8 mouse cellular contexts compared by ENCODE assay signal in genomic region chr1:179582021-179582433, GRCm38 (mm10). TPM values are rescaled to one million over a fixed set of nuclear protein-coding genes. Genes with fewer than 3 reads are reported as not detected.
DNase-seq lines count a peak whose midpoint lies in the region; ATAC-seq and TF ChIP-seq lines count a peak whose summit lies in the region.

No protein-coding gene starts in this region.

- no peaks in the 10 kb centered on the region for H3K36me3 ChIP-seq in lung, postnatal 0 days (ENCODE audit: insufficient read depth, low read length)
- no peaks in the 10 kb centered on the region; the same call in 1 of the 2 replicates for H3K36me3 ChIP-seq in heart, embryonic 11.5 days (ENCODE audit: control insufficient read depth, insufficient read depth, low read length)
- peaks cover 3% of the 10 kb centered on the region; the same call in 1 of the 2 replicates for H3K36me3 ChIP-seq in kidney, embryonic 16.5 days (ENCODE audit: insufficient read depth, low read length)
- peaks cover 17% of the 10 kb centered on the region for H3K36me3 ChIP-seq in hindbrain, embryonic 13.5 days

- no peaks in the 10 kb centered on the region for H3K27me3 ChIP-seq in lung, postnatal 0 days (replicated peaks; ENCODE audit: insufficient read depth, low read length)
- no peaks in the 10 kb centered on the region for H3K27me3 ChIP-seq in heart, embryonic 11.5 days (ENCODE audit: control insufficient read depth, insufficient read depth, low read length)
- H3K27me3 ChIP-seq in kidney, embryonic 16.5 days (ENCODE audit: insufficient read depth, low read length), result no peaks in the 10 kb centered on the region
- H3K27me3 ChIP-seq in hindbrain, embryonic 13.5 days, result no peaks in the 10 kb centered on the region

- H3K27ac ChIP-seq in lung, postnatal 0 days (ENCODE audit: low read length), result no peak overlapping the region
- peak overlapping the region; percentile 7; the same call in 1 of the 2 replicates for H3K27ac ChIP-seq in heart, embryonic 11.5 days (ENCODE audit: low read depth, low read length)
- peak overlapping the region; percentile 7 for H3K27ac ChIP-seq in kidney, embryonic 16.5 days (ENCODE audit: low read length)
- no peak overlapping the region for H3K27ac ChIP-seq in hindbrain, embryonic 13.5 days

- no peaks in the 10 kb centered on the region for H3K4me1 ChIP-seq in lung, postnatal 0 days (ENCODE audit: insufficient read depth, low read depth, low read length)
- peaks cover 15% of the 10 kb centered on the region for H3K4me1 ChIP-seq in lung, adult 2 months (ENCODE audit: control insufficient read depth, insufficient read depth, low read length)
- H3K4me1 ChIP-seq in heart, embryonic 11.5 days (ENCODE audit: control insufficient read depth, insufficient read depth, low read length), result peaks cover 25% of the 10 kb centered on the region
- peaks cover 24% of the 10 kb centered on the region for H3K4me1 ChIP-seq in kidney, embryonic 16.5 days (ENCODE audit: insufficient read depth, low read length)
- H3K4me1 ChIP-seq in hindbrain, embryonic 13.5 days (replicated peaks), result peaks cover 14% of the 10 kb centered on the region; the same call in 1 of the 2 replicates

- no peak overlapping the region for H3K4me3 ChIP-seq in lung, postnatal 0 days (ENCODE audit: low read depth, low read length)
- no peak overlapping the region for H3K4me3 ChIP-seq in lung, adult 2 months (replicated peaks; ENCODE audit: extremely low read depth, low read depth, low read length)
- H3K4me3 ChIP-seq in heart, embryonic 11.5 days (ENCODE audit: low read depth, low read length), result no peak overlapping the region
- H3K4me3 ChIP-seq in kidney, embryonic 16.5 days (ENCODE audit: low read length), result peak overlapping the region; percentile 12; the same call in 1 of the 2 replicates
- no peak overlapping the region for H3K4me3 ChIP-seq in hindbrain, embryonic 13.5 days

- TF ChIP-seq POLR2A in lung, adult 2 months (IDR thresholded peaks at IDR 0.05; ENCODE audit: borderline replicate concordance, extremely low read depth, low read depth, low read length), result no peak

- WGBS in lung, postnatal 0 days, result 47% methylated on average over 6 of the region's 6 CpGs
- WGBS in lung, adult 2 months, result 27% methylated on average over 6 of the region's 6 CpGs
- 33% methylated on average over 6 of the region's 6 CpGs for WGBS in heart, embryonic 11.5 days (ENCODE audit: insufficient replicate concordance)
- 18% methylated on average over 6 of the region's 6 CpGs for whole genome bisulfite sequencing in kidney, embryonic 16.5 days
- 62% methylated on average over 6 of the region's 6 CpGs for WGBS in hindbrain, embryonic 13.5 days

- no peak for TF ChIP-seq EP300 in lung, postnatal 0 days (IDR thresholded peaks at IDR 0.05)

- ATAC-seq in lung, postnatal 0 days, result peak; percentile 37; the same call in 1 of the 2 replicates
- ATAC-seq in heart, embryonic 11.5 days (replicated peaks; ENCODE audit: insufficient number of reproducible peaks, low FRiP score, low TSS enrichment), result no peak
- peak; percentile 73; the same call in 1 of the 2 replicates for ATAC-seq in kidney, embryonic 16.5 days (ENCODE audit: low FRiP score, low TSS enrichment)
- peak; percentile 67 for ATAC-seq in megakaryocyte-erythroid progenitor cell, adult 5-6 weeks (replicated peaks; ENCODE audit: low FRiP score, low TSS enrichment, poor library complexity, severe bottlenecking)
- ATAC-seq in hindbrain, embryonic 13.5 days (ENCODE audit: low FRiP score), result no peak

- no peak overlapping the region for H3K9ac ChIP-seq in lung, postnatal 0 days (replicated peaks; ENCODE audit: low read depth)
- no peak overlapping the region for H3K9ac ChIP-seq in heart, embryonic 11.5 days (ENCODE audit: low read depth, low read length)
- no peak overlapping the region for H3K9ac ChIP-seq in kidney, embryonic 16.5 days (replicated peaks; ENCODE audit: low read length)
- no peak overlapping the region for H3K9ac ChIP-seq in hindbrain, embryonic 13.5 days

- no peaks in the 10 kb centered on the region for H3K9me3 ChIP-seq in lung, postnatal 0 days (ENCODE audit: low read length)
- H3K9me3 ChIP-seq in heart, embryonic 11.5 days (replicated peaks; ENCODE audit: control insufficient read depth, low read length), result no peaks in the 10 kb centered on the region
- no peaks in the 10 kb centered on the region for H3K9me3 ChIP-seq in kidney, embryonic 16.5 days (ENCODE audit: low read length)
- H3K9me3 ChIP-seq in hindbrain, embryonic 13.5 days, result no peaks in the 10 kb centered on the region

- peak overlapping the region; percentile 6; the same call in 1 of the 2 replicates for H3K4me2 ChIP-seq in lung, postnatal 0 days (replicated peaks; ENCODE audit: low read depth, low read length)
- H3K4me2 ChIP-seq in heart, embryonic 11.5 days, result peak overlapping the region; percentile 14; the same call in 1 of the 2 replicates
- H3K4me2 ChIP-seq in kidney, embryonic 16.5 days (replicated peaks; ENCODE audit: low read depth, low read length), result peak overlapping the region; percentile 22; the same call in 1 of the 2 replicates
- no peak overlapping the region for H3K4me2 ChIP-seq in hindbrain, embryonic 13.5 days

- TF ChIP-seq CTCF in lung, postnatal 0 days (IDR thresholded peaks at IDR 0.05), result no peak
- TF ChIP-seq CTCF in lung, adult 2 months (IDR thresholded peaks at IDR 0.05; ENCODE audit: insufficient read depth, low read length), result no peak

- DNase-seq in lung, postnatal 0 days (ENCODE audit: low spot score), result no peak
- no peak for DNase-seq in lung, adult 2 months
- DNase-seq in adrenal gland, adult (ENCODE audit: inconsistent age in 2 of 2, low spot score in 1 of 2), result no peak
- no peak for DNase-seq in spleen, adult 12 weeks (ENCODE audit: low spot score)

RNA-seq across cellular contexts. Expression of gene Cnst, which starts 35.9 kb away (rescaled TPM):
- 13.8 and 16.8 TPM in 2 replicates for polyA plus RNA-seq in lung, postnatal 0 days (2015; fragmentation: Nextera tagmentation; extraction: Ambion mirVana)
- 16.2 and 22.5 TPM in 2 replicates for polyA plus RNA-seq in lung, adult 2 months (2012; rRNA removed)
- 13.2 and 17.1 TPM in 2 replicates for polyA plus RNA-seq in heart, embryonic 11.5 days (2014; fragmentation: Nextera tagmentation; extraction: Ambion mirVana)
- polyA plus RNA-seq in kidney, embryonic 16.5 days (2015; fragmentation: Nextera tagmentation; extraction: Ambion mirVana), result 16.3 and 16.5 TPM in 2 replicates
- 18.3 and 21.0 TPM in 2 replicates for total RNA-seq in megakaryocyte-erythroid progenitor cell, adult 5-6 weeks (2014; fragmentation: Nextera tagmentation)
- total RNA-seq in megakaryocyte-erythroid progenitor cell, adult 5-6 weeks (2017), result 16.3 and 18.4 TPM in 2 replicates
- polyA plus RNA-seq in hindbrain, embryonic 13.5 days (2015; fragmentation: Nextera tagmentation; extraction: Ambion mirVana), result 27.7 and 30.9 TPM in 2 replicates

RNA-seq across cellular contexts. Expression of gene Tfb2m, which starts 36.0 kb away (rescaled TPM):
- polyA plus RNA-seq in lung, postnatal 0 days (2015; fragmentation: Nextera tagmentation; extraction: Ambion mirVana), result 22.3 and 26.1 TPM in 2 replicates
- 6.6 and 8.4 TPM in 2 replicates for polyA plus RNA-seq in lung, adult 2 months (2012; rRNA removed)
- polyA plus RNA-seq in heart, embryonic 11.5 days (2014; fragmentation: Nextera tagmentation; extraction: Ambion mirVana), result 20.7 and 30.6 TPM in 2 replicates
- polyA plus RNA-seq in kidney, embryonic 16.5 days (2015; fragmentation: Nextera tagmentation; extraction: Ambion mirVana), result 27.1 and 38.0 TPM in 2 replicates
- 30.4 and 44.8 TPM in 2 replicates for total RNA-seq in megakaryocyte-erythroid progenitor cell, adult 5-6 weeks (2014; fragmentation: Nextera tagmentation)
- 57.7 and 77.9 TPM in 2 replicates for total RNA-seq in megakaryocyte-erythroid progenitor cell, adult 5-6 weeks (2017)
- polyA plus RNA-seq in hindbrain, embryonic 13.5 days (2015; fragmentation: Nextera tagmentation; extraction: Ambion mirVana), result 35.2 and 39.0 TPM in 2 replicates

Comparison
In these comparisons a context has a peak if more than half of its experiments do, and no peak if none do; other contexts are left out.
1. ATAC-seq: peak in lung, postnatal 0 days (single experiment), kidney, embryonic 16.5 days (single experiment) and megakaryocyte-erythroid progenitor cell, adult 5-6 weeks (single experiment); none in heart, embryonic 11.5 days (single experiment) and hindbrain, embryonic 13.5 days (single experiment).
2. H3K27ac ChIP-seq: peak in heart, embryonic 11.5 days (single experiment) and kidney, embryonic 16.5 days (single experiment); none in lung, postnatal 0 days (single experiment) and hindbrain, embryonic 13.5 days (single experiment).